Comparison of ENCODE assay signal across 1 mouse cellular context in genomic region chr6:120276874-120277449, GRCm38 (mm10).
TF ChIP-seq lines count a peak whose summit lies in the region.

No protein-coding gene starts in this region.

TF ChIP-seq in myocyte, 11 proteins besides CTCF, POLR2A, EP300 and RAD21 (continued from another document):
- TF ChIP-seq SRF (IDR thresholded peaks at IDR 0.05; ENCODE audit: control insufficient read depth, insufficient read length, low read depth) (no peak), TCF3 (IDR thresholded peaks at IDR 0.05; ENCODE audit: insufficient read length, low read depth) (no peak)
